Mouse (Mus musculus) limb, embryonic 14.5 days (tissue): Measurements from ENCODE around the gene Mllt6. TPM values are rescaled to one million over a fixed set of nuclear protein-coding genes. Genes with fewer than 3 reads are reported as not detected.
"Not testable (repeated sequence)": the region's sequence is repeated elsewhere in the genome, so short reads cannot be mapped to it uniquely, and the experiment has no call there.

Source experiments
- ATAC-seq: fragments of 200-750 bp; cut with Nextera tagmentation; 2 replicates; pipeline ENCODE4 v1.8.0; 2017; ENCODE audit warnings: low read depth, moderate number of reproducible peaks, moderate TSS enrichment; ENCODE audit not compliant: low FRiP score
- DNase-seq: peaks from one replicate; pipeline ENCODE4 v3.0.0-alpha.2; 2015; ENCODE audit warnings: low spot score
- H3K27ac ChIP-seq: fragments of 300-500 bp; sonication (generic); replicated peaks from 2 replicates; pipeline ENCODE4 v1.5.1; 2014; ENCODE audit warnings: low read depth, mild to moderate bottlenecking, low read length, moderate library complexity, mixed read lengths
- H3K27me3 ChIP-seq: fragments of 300-500 bp; sonication (generic); 2 replicates; pipeline ENCODE4 v1.6.1; 2014; ENCODE audit warnings: low read length, mixed read lengths; ENCODE audit not compliant: control insufficient read depth, insufficient read depth
- H3K36me3 ChIP-seq: fragments of 300-500 bp; sonication (generic); 2 replicates; pipeline ENCODE4 v1.6.1; 2014; ENCODE audit warnings: mild to moderate bottlenecking, low read length, moderate library complexity, mixed read lengths; ENCODE audit not compliant: control insufficient read depth, insufficient read depth
- H3K4me1 ChIP-seq: fragments of 300-500 bp; sonication (generic); 2 replicates; pipeline ENCODE4 v1.6.1; 2014; ENCODE audit warnings: antibody characterized with exemption, low read length, mixed read lengths; ENCODE audit not compliant: control insufficient read depth, insufficient read depth
- H3K4me2 ChIP-seq: fragments of 300-500 bp; sonication (generic); replicated peaks from 2 replicates; pipeline ENCODE4 v1.6.1; 2014; ENCODE audit warnings: low read depth, mild to moderate bottlenecking, low read length, moderate library complexity; ENCODE audit not compliant: severe bottlenecking
- H3K4me3 ChIP-seq: fragments of 300-500 bp; sonication (generic); replicated peaks from 2 replicates; pipeline ENCODE4 v1.5.1; 2014; ENCODE audit warnings: low read length
- H3K9ac ChIP-seq: fragments of 300-500 bp; sonication (generic); 2 replicates; pipeline ENCODE4 v1.6.1; 2014; ENCODE audit warnings: mild to moderate bottlenecking, low read depth, low read length, moderate library complexity; ENCODE audit not compliant: severe bottlenecking
- H3K9me3 ChIP-seq: fragments of 300-500 bp; sonication (generic); 2 replicates; pipeline ENCODE4 v1.6.1; 2016; ENCODE audit warnings: low read length; ENCODE audit not compliant: control insufficient read depth
- POLR2A ChIP-seq: fragments of 200-500 bp; IDR thresholded peaks from 2 replicates; pipeline ENCODE4 v1.8.0; 2012; ENCODE audit warnings: inconsistent platforms, mild to moderate bottlenecking, moderate library complexity, borderline replicate concordance; ENCODE audit not compliant: insufficient read depth, insufficient read length; ENCODE audit errors: extremely low read depth
- WGBS: fragments of 180-500 bp; shearing (Covaris S2); extraction: QIAGEN DNeasy Blood & Tissue Kit; methylation state at CpG from one replicate; pipeline ENCODE4 v1.1.7; 2014; 5-methylcytosine and 5-hydroxymethylcytosine counted together
- polyA plus RNA-seq, 2 experiments: library from polyadenylated mRNA; depleted of rRNA in 1 of 2; stranded (reverse) in 1 of 2; unstranded in 1 of 2; fragments of >200 nt; fragmentation: Nextera tagmentation in 1 of 2; extraction: Ambion mirVana in 1 of 2; gene quantifications; 2 replicates each; pipeline versions ENCODE4 v1.2.1 to v1.2.3; 2012 to 2014

The Mllt6 gene
- polyA plus RNA-seq, 2 experiments: 4.9 to 28.6 TPM

- Histone ChIP-seq H3K9ac (peak overlapping the region; percentile 91), H3K27me3 (no peaks in the 10 kb centered on the region), H3K9me3 (no peaks in the 10 kb centered on the region), H3K4me3 (peak overlapping the region; percentile 98), H3K4me1 (peaks cover 36% of the 10 kb centered on the region), H3K4me2 (peak overlapping the region; percentile 87), H3K36me3 (peaks cover 14% of the 10 kb centered on the region), H3K27ac (peak overlapping the region; percentile 97)
- 17% methylated on average over 30 of the region's 30 CpGs for WGBS
- peak; percentile 53 for DNase-seq
- peak; percentile 41; the same call in 1 of the 2 replicates for TF ChIP-seq POLR2A
- ATAC-seq: no peak
These were observed 37.7 kb downstream of the Mllt6 start for GRCm38 (mm10) chr11:97700746-97701580.

DNA sequence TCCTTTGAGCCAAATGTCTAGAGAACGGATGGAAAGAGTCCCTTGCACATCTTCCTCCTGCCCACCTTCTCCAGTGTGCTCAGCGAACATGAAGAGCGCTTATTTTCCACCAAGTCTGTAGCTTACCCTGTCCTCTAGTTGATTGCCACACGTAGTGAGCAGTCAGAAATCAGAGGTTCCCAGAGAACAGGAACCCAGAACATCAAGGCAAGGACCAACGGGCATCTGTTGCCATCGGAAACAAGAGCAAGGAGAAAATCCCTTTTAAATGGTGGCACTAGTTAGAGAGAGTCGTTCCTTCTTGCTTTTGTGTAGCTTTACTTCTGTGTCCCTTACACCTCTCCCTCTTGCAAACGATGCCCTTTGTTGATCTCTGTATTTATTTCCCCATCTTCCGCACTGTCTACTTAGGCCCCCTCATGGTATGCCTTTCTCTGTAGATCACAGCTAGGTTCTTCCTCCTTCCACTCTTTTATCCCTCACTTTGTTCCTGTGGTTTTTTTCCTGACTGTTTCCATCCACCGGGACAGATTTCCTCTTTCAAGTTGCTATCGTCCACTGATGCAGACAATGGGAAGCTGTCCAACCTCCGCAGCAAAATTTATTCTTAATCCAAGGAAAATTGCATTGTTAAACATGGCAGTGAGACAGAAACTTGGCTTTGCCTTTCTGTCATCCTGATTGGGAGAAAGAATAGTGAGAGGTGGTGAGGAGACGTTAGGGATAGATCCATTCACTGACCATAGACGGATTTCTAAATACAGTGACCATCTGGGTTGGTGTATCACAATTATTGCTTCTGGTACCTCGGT is 38.6 kb downstream of the Mllt6 start:
- no peak for DNase-seq
- H3K4me3 ChIP-seq: peak overlapping the region; percentile 98
- peaks cover 19% of the 10 kb centered on the region for H3K36me3 ChIP-seq
- TF ChIP-seq POLR2A: no peak
- H3K27ac ChIP-seq: no peak overlapping the region; the same call in 1 of the 2 replicates
- WGBS: 53% methylated on average over 15 of the region's 15 CpGs
- H3K27me3 ChIP-seq: no peaks in the 10 kb centered on the region
- ATAC-seq: no peak
- H3K4me2 ChIP-seq: peak overlapping the region; percentile 85
- no peaks in the 10 kb centered on the region for H3K9me3 ChIP-seq
- peaks cover 28% of the 10 kb centered on the region for H3K4me1 ChIP-seq
- no peak overlapping the region for H3K9ac ChIP-seq

DNA sequence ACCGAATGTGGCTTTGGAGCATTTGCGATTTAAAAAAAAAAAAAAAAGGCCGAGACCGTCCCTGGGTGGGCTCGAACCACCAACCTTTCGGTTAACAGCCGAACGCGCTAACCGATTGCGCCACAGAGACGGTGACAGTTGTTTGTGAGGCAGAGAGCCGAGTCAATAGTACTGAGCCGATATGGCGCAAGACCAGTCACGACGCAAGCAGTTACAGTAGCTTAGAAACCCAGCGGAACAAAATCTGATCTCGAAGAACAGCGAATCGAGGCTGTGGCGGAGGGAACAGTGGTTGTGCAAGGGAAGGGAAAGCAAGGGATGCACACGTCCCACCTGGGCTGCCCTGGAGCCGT is 39.2 kb downstream of the Mllt6 start:
- DNase-seq (peak; percentile 68), ATAC-seq (no peak)
- Histone ChIP-seq H3K9me3 (no peaks in the 10 kb centered on the region), H3K4me3 (peak overlapping the region; percentile 81), H3K36me3 (peaks cover 22% of the 10 kb centered on the region), H3K27me3 (no peaks in the 10 kb centered on the region), H3K4me2 (peak overlapping the region; percentile 85), H3K27ac (peak overlapping the region; percentile 77), H3K9ac (peak overlapping the region; percentile 55), H3K4me1 (peaks cover 23% of the 10 kb centered on the region)
- 2% methylated on average over 24 of the region's 24 CpGs for WGBS
- TF ChIP-seq POLR2A: no peak

- Histone ChIP-seq H3K9me3 (no peaks in the 10 kb centered on the region), H3K4me2 (peak within 1 kb of the TSS; percentile 85), H3K36me3 (peaks cover 29% of the 10 kb centered on the region), H3K4me3 (peak within 1 kb of the TSS; percentile 81), H3K9ac (peak within 1 kb of the TSS; percentile 65), H3K27ac (peak within 1 kb of the TSS; percentile 77), H3K27me3 (no peaks in the 10 kb centered on the region), H3K4me1 (peaks cover 19% of the 10 kb centered on the region)
- under 1% methylated on average over 35 of the region's 35 CpGs for whole genome bisulfite sequencing
- peak; percentile 100 for DNase-seq
- peak; percentile 85 for ATAC-seq
- TF ChIP-seq POLR2A: peak; percentile 83; the same call in 1 of the 2 replicates
These were observed 40.0 kb downstream of the Mllt6 start, which contains the start of gene Psmb3 for GRCm38 (mm10) chr11:97703039-97703826. TSS of gene Psmb3 (plus strand) at chr11:97703399.

GRCm38 (mm10) chr11:97710067-97710466 is 46.9 kb downstream of the Mllt6 start:
- not testable (repeated sequence) for ATAC-seq, DNase-seq, H3K9ac ChIP-seq, H3K4me3 ChIP-seq, H3K27ac ChIP-seq, H3K9me3 ChIP-seq, H3K4me2 ChIP-seq, H3K4me1 ChIP-seq, H3K27me3 ChIP-seq
- WGBS: 65% methylated on average over 2 of the region's 2 CpGs
- H3K36me3 ChIP-seq: peaks cover 72% of the 10 kb centered on the region
